Mouse (Mus musculus) testis, adult 2 months (tissue): ENCODE data around the gene Ppil2.

Experiments used
- CTCF ChIP-seq: fragments of 200-500 bp; IDR thresholded peaks from 2 replicates; pipeline ENCODE4 v1.5.1; 2012; ENCODE audit warnings: low read depth, mild to moderate bottlenecking, inconsistent platforms, low read length, moderate library complexity; ENCODE audit not compliant: control insufficient read depth, insufficient read depth, insufficient replicate concordance
- POLR2A ChIP-seq: fragments of 200-500 bp; IDR thresholded peaks from 2 replicates; pipeline ENCODE4 v1.6.1; 2012; ENCODE audit warnings: low read depth, mild to moderate bottlenecking, inconsistent platforms, low read length, moderate library complexity; ENCODE audit not compliant: control insufficient read depth

GRCm38 (mm10) chr16:17062338-17062737 lies 48.7 kb downstream of the Ppil2 start:
- TF ChIP-seq CTCF (no peak), POLR2A (no peak)
